Comparison of ENCODE assay signal across 8 mouse cellular contexts in the genomic region with DNA sequence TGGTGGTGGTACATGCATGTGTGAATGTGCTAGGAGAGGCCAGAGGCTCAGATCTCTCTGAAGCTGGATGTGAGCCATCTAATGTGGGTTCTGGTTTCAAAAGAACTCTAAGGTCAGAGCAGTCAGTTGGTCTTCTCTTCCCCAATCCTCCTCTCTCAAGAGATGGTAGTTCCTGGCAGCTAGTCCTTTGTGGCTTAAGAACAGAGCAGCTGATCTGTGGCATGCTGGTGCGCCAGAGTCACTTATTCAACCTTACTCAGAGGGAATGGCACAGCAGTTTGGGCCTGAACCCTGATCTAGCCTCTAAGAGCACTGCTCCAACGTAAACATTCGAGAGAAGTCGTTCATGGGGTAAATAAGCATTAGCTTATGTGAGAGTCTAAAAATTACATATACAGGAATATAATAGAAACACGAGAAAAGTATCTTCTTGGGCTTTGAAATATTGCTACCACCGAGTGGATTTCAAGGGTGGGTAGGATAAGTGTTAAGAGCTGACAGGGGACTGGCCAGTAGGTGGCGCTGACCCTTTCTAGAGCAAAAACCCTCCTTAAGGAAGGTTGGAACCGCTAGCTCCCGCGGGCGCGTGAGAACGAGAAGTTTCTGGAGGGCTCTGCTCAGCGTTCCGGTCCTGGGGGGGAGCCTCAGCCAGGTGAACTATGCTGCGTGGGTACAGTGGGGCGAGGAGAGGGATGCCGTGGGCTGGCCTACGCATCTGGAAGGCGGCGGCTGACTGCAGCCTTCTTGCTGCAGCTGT. TPM values are rescaled to one million over a fixed set of nuclear protein-coding genes. Genes with fewer than 3 reads are reported as not detected.
DNase-seq lines count a peak whose midpoint lies in the region; TF ChIP-seq lines count a peak whose summit lies in the region.

TSS of gene Mtf1 (plus strand) at position 553 of the 757 bp plus-strand sequence.

- no peak for TF ChIP-seq POLR2A in cortical plate, adult 2 months (IDR thresholded peaks at IDR 0.05; ENCODE audit: extremely low read depth, insufficient read depth, low read length)

- peak; percentile 79 for TF ChIP-seq CTCF in cortical plate, adult 2 months (IDR thresholded peaks at IDR 0.05; ENCODE audit: extremely low read depth, insufficient read depth, low read length)
- peak; percentile 94 for TF ChIP-seq CTCF in left cerebral cortex, adult 2 months (IDR thresholded peaks at IDR 0.05)

- intact Hi-C loops in left cerebral cortex, adult 2 months (cut with DNase I) = loop anchor here (1.0 kb wide), 2 partner anchors 46 to 87 kb away; partner anchors contain the start of gene Sf3a3

- WGBS in macrophage (ENCODE audit: missing documents) = 6% methylated on average over 21 of the region's 21 CpGs

- peaks cover 45% of the 10 kb centered on the region for H3K36me3 ChIP-seq in macrophage (ENCODE audit: inconsistent target)

- peak; percentile 92 for DNase-seq in adipocyte (ENCODE audit: low spot score)
- DNase-seq in gastrocnemius, adult 8-10 months (ENCODE audit: low spot score in 2 of 2) = peak; percentile 76 to 85
- DNase-seq in hindlimb bud, embryonic 11.5 days (ENCODE audit: extremely low spot score, low read depth, low spot score) = peak; percentile 83
- DNase-seq in left cerebral cortex, adult 2 months (ENCODE audit: extremely low spot score in 1 of 2, low spot score in 2 of 2) = peak; percentile 86
- peak; percentile 80 for DNase-seq in retina, postnatal 7 days (ENCODE audit: low read depth, low spot score)
- DNase-seq in urinary bladder, adult 18-20 months (ENCODE audit: low spot score in 2 of 2) = peak; percentile 64 to 77

- peaks cover 44% of the 10 kb centered on the region for H3K79me2 ChIP-seq in macrophage (ENCODE audit: inconsistent target)

- peak within 1 kb of the TSS; percentile 79 for H3K4me3 ChIP-seq in cortical plate, adult 2 months (ENCODE audit: insufficient read depth, low read length)
- peak within 1 kb of the TSS; percentile 70 for H3K4me3 ChIP-seq in left cerebral cortex, adult 2 months
- H3K4me3 ChIP-seq in macrophage (ENCODE audit: inconsistent target) = peak within 1 kb of the TSS; percentile 100

- H3K4me1 ChIP-seq in cortical plate, adult 2 months (ENCODE audit: control insufficient read depth, insufficient read depth, low read length) = peaks cover 2% of the 10 kb centered on the region; the same call in 1 of the 2 replicates

- H3K27ac ChIP-seq in cortical plate, adult 2 months (ENCODE audit: insufficient read depth, low read length) = peak within 1 kb of the TSS; percentile 97
- H3K27ac ChIP-seq in left cerebral cortex, adult 2 months = peak within 1 kb of the TSS; percentile 96
- H3K27ac ChIP-seq in macrophage = peak within 1 kb of the TSS; percentile 87

RNA-seq across cellular contexts. Expression of gene Mtf1, which starts in this region (rescaled TPM):
- polyA plus RNA-seq in cortical plate, adult 2 months (2012; rRNA removed) = 13.2 and 14.5 TPM in 2 replicates
- total RNA-seq in gastrocnemius, adult 8-10 months (2022) = 10 to 100 TPM; 12.9 to 16.0 (median 15.0) TPM
- total RNA-seq in left cerebral cortex, adult 2 months (2021) = 10 to 100 TPM; 26.1 to 28.4 TPM
- total RNA-seq in macrophage (2018; cell fraction: chromatin; rRNA removed) = 10 to 100 TPM; 17.1 to 48.1 (median 33.1) TPM
- total RNA-seq in macrophage (2018; cell fraction: cytosol; rRNA removed) = 10 to 100 TPM; 14.3 to 21.6 (median 16.3) TPM
- 10 to 100 TPM; 20.6 to 40.7 (median 28.7) TPM for total RNA-seq in macrophage (2018; cell fraction: nucleus; rRNA removed)
- 12.8 to 14.1 TPM (median 13.2 TPM) in 3 replicates for polyA plus RNA-seq in macrophage (2018)

Comparison
In these comparisons a context has a peak if more than half of its experiments do, and no peak if none do; other contexts are left out.
1. Peak in every context shown above with its lines: DNase-seq, H3K4me3 ChIP-seq and H3K27ac ChIP-seq.